ENCODE assay signal across 11 mouse cellular contexts in the genomic region with DNA sequence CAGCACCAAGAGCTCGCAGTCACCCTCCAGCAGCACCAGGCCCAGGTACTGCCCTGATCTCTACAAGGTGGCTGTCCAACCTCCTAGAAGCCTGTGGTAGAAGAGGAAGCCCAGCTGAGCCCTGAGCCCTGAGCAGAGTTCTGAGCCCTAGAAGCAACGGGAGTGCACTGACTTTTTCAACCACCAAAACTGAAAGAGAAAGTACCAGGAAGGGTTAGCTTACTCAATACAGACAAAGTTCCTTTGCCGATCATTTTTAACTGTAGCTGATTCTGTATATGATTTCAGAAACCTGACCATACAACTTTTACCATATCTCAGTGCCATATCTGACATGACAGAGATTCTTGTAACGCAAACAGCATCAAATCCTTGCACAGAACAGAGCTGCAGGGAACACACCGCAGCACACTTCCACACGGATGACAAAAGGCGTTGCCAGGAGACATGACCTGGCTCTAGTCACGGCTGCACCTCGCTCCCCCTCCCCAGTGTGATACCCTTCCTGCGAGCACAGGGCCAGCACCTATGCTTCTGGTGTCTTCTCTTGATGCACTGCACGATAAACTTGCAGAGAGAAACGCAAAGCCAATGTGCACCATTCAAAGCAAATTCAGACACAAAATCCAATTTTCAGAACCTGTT. TPM values are rescaled to one million over a fixed set of nuclear protein-coding genes. Genes with fewer than 3 reads are reported as not detected.
DNase-seq lines count a peak whose midpoint lies in the region; ATAC-seq lines count a peak whose summit lies in the region.
"Had no signal": no experiment of that assay in that cellular context is flagged by ENCODE, and none has a peak within 500 bp of the region (broad histone marks: within the 10 kb centered on the region; RNA-seq: fewer than 3 reads in every experiment).

No protein-coding gene starts in this region.

- peak; percentile 89 for DNase-seq in heart, adult 11 months
- no peak for DNase-seq in heart, postnatal 36 days
- peak; percentile 58 for DNase-seq in CD4-positive, CD25-positive, alpha-beta regulatory T cell, adult 2 months (ENCODE audit: low read depth, low spot score)
- peak; percentile 61 for DNase-seq in naive thymus-derived CD4-positive, alpha-beta T cell, adult 2 months (ENCODE audit: low read depth)
- no peak for DNase-seq in cerebellum, postnatal 25 days
- DNase-seq in left cerebral cortex, adult 18-20 months (ENCODE audit: low spot score in 2 of 2) = no peak
- DNase-seq in kidney, adult 9 months = no peak
- DNase-seq: kidney, postnatal 10 days; layer of hippocampus, postnatal 36 days; lung, adult 18-20 months had no signal

- intact Hi-C loops in heart, postnatal 36 days (cut with DNase I) = no loop called here

- peak; percentile 90 for ATAC-seq in inflammation-experienced regulatory T-cells, adult 6 months

RNA-seq across cellular contexts. Expression of gene Smad1, which starts 28.6 kb away (rescaled TPM):
- 10 to 100 TPM; 16.2 to 18.0 TPM for total RNA-seq in heart, postnatal 36 days (2021)
- 1 to 10 TPM; 2.9 to 8.1 (median 7.1) TPM for polyA plus RNA-seq in inflammation-experienced regulatory T-cells, adult 6 months (2017; shearing (Covaris generic))
- total RNA-seq in left cerebral cortex, adult 18-20 months (2021) = 10 to 100 TPM; 31.2 to 32.3 TPM

Comparison
In these comparisons a context has a peak if more than half of its experiments do, and no peak if none do; other contexts are left out.
1. DNase-seq: peak in heart, adult 11 months (single experiment), CD4-positive, CD25-positive, alpha-beta regulatory T cell, adult 2 months (single experiment) and naive thymus-derived CD4-positive, alpha-beta T cell, adult 2 months (single experiment); none in heart, postnatal 36 days (0 of 2), cerebellum, postnatal 25 days (0 of 2), left cerebral cortex, adult 18-20 months (0 of 2) and kidney, adult 9 months (single experiment).